Mouse (Mus musculus): Measurements from ENCODE around the gene Rps19. TPM values are rescaled to one million over a fixed set of nuclear protein-coding genes. Genes with fewer than 3 reads are reported as not detected.
A peak's percentile ranks its signal among the peaks of the same experiment; 100 is the strongest.

The Rps19 gene
- polyA plus RNA-seq, 1 experiment from 2014 or later, result 2,235 TPM

GRCm38 (mm10) chr7:24918763-24919323 is 34.7 kb downstream of the Rps19 start:
- WGBS, result 91% methylated on average over 20 of the region's 20 CpGs
- Histone ChIP-seq H3K36me3 (replicated peaks) (peaks cover 77% of the 10 kb centered on the region), H3K9me3 (no peaks in the 10 kb centered on the region), H3K27me3 (replicated peaks; ENCODE audit: low read depth, poor library complexity, severe bottlenecking) (no peaks in the 10 kb centered on the region), H3K4me1 (peaks cover 11% of the 10 kb centered on the region; the same call in 1 of the 2 replicates), H3K27ac (replicated peaks) (no peak overlapping the region), H3K4me3 (no peak overlapping the region)
- no peak for DNase-seq (ENCODE audit: low spot score)

DNA sequence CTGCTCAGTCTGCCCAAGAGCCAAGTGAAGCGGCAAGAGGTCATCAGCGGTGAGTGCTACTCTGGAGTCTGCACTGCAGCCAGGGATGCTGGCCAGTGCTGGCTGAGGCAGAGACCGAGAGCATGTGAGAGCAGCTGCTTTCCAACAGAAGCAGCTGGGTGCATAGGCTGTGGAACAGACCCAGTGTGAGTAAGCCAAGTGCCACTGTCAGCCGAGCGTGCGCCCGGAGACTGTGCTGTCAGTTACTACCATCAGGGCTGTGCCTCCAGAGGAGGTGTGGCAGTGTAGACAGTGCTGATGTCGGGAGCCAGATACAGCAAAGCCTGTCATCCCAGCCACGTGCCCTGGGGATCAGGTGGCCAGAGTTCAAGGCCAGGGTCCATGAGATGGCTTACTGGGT is 35.6 kb downstream of the Rps19 start:
- no peak for DNase-seq (ENCODE audit: low spot score)
- Histone ChIP-seq H3K27ac (replicated peaks) (no peak overlapping the region), H3K27me3 (replicated peaks; ENCODE audit: low read depth, poor library complexity, severe bottlenecking) (no peaks in the 10 kb centered on the region), H3K36me3 (replicated peaks) (peaks cover 86% of the 10 kb centered on the region), H3K9me3 (peaks cover 3% of the 10 kb centered on the region; the same call in 1 of the 2 replicates), H3K4me1 (peaks cover 11% of the 10 kb centered on the region; the same call in 1 of the 2 replicates), H3K4me3 (no peak overlapping the region)
- WGBS, result 90% methylated on average over 9 of the region's 9 CpGs

- 52% methylated on average over 6 of the region's 6 CpGs for WGBS
- DNase-seq (ENCODE audit: low spot score), result no peak
- peaks cover 89% of the 10 kb centered on the region for H3K27me3 ChIP-seq (replicated peaks; ENCODE audit: low read depth, poor library complexity, severe bottlenecking)
- H3K36me3 ChIP-seq (replicated peaks), result peaks cover 23% of the 10 kb centered on the region
- no peak overlapping the region for H3K4me3 ChIP-seq
- H3K27ac ChIP-seq (replicated peaks), result no peak overlapping the region
- no peaks in the 10 kb centered on the region for H3K9me3 ChIP-seq
- H3K4me1 ChIP-seq, result peaks cover 54% of the 10 kb centered on the region
These were observed 46.3 kb downstream of the Rps19 start for GRCm38 (mm10) chr7:24930475-24930874.

DNA sequence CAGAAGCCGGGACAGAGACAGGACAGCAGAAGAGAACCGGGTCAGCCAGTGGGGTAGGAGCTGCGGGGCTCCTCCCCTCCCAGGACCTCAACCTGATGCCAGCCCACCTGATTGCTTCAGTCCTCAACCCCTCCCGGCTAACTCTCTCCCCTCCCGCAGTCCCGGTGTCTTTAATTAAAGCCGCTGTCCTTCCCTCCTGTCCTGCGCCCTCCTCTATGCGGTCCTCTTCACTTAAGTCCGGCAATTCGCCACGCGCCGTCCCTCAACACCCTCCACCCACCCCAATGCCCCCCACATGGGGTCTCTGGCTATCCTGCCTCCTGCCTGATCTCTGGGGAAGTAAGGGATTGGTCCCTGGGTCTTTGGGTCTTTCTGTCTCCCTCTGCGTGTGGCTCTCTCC is 47.5 kb downstream of the Rps19 start:
- H3K4me3 ChIP-seq, result peak overlapping the region; percentile 27
- H3K27ac ChIP-seq (replicated peaks), result no peak overlapping the region
- peaks cover 100% of the 10 kb centered on the region for H3K27me3 ChIP-seq (replicated peaks; ENCODE audit: low read depth, poor library complexity, severe bottlenecking)
- H3K9me3 ChIP-seq, result no peaks in the 10 kb centered on the region
- H3K4me1 ChIP-seq, result peaks cover 54% of the 10 kb centered on the region
- no peak for DNase-seq (ENCODE audit: low spot score)
- WGBS, result under 1% methylated on average over 15 of the region's 15 CpGs
- H3K36me3 ChIP-seq (replicated peaks), result peaks cover 11% of the 10 kb centered on the region

Other genes starting within 250 kb of the Rps19 start
- 1.1 and 1.5 TPM in 2 replicates for gene Lypd3, start 247.8 kb upstream of the Rps19 start, polyA plus RNA-seq (2016; fragmentation: Nextera tagmentation; extraction: Ambion mirVana)
- not detected in 2 replicates for gene Tex101, start 207.7 kb upstream of the Rps19 start, polyA plus RNA-seq (2016; fragmentation: Nextera tagmentation; extraction: Ambion mirVana)
- gene BC049730, start 175.1 kb upstream of the Rps19 start, polyA plus RNA-seq (2016; fragmentation: Nextera tagmentation; extraction: Ambion mirVana), result not detected in 2 replicates
- not detected in 2 replicates for gene Gm4763, start 157.5 kb upstream of the Rps19 start, polyA plus RNA-seq (2016; fragmentation: Nextera tagmentation; extraction: Ambion mirVana)
- gene Cd177, start 124.1 kb upstream of the Rps19 start, polyA plus RNA-seq (2016; fragmentation: Nextera tagmentation; extraction: Ambion mirVana), result 0.06 TPM in 1 of 2 replicates, not detected in the other
- 0.14 TPM in 1 of 2 replicates, not detected in the other for gene Ceacam10, start 107.2 kb upstream of the Rps19 start, polyA plus RNA-seq (2016; fragmentation: Nextera tagmentation; extraction: Ambion mirVana)
- 14.4 and 18.5 TPM in 2 replicates for gene Gm9844, start 22.2 kb upstream of the Rps19 start, polyA plus RNA-seq (2016; fragmentation: Nextera tagmentation; extraction: Ambion mirVana)
- not detected in 2 replicates for gene Lypd4, start 14.4 kb upstream of the Rps19 start, polyA plus RNA-seq (2016; fragmentation: Nextera tagmentation; extraction: Ambion mirVana)
- not detected in 2 replicates for gene Dmrtc2, start 14.3 kb upstream of the Rps19 start, polyA plus RNA-seq (2016; fragmentation: Nextera tagmentation; extraction: Ambion mirVana)
- 0.26 and 0.40 TPM in 2 replicates for gene Cd79a, start 13.0 kb downstream of the Rps19 start, polyA plus RNA-seq (2016; fragmentation: Nextera tagmentation; extraction: Ambion mirVana)
- 79.9 and 87.0 TPM in 2 replicates for gene Arhgef1, start 18.5 kb downstream of the Rps19 start, polyA plus RNA-seq (2016; fragmentation: Nextera tagmentation; extraction: Ambion mirVana)
- 0.17 TPM in 1 of 2 replicates, not detected in the other for gene Gm4881, start 60.1 kb downstream of the Rps19 start, polyA plus RNA-seq (2016; fragmentation: Nextera tagmentation; extraction: Ambion mirVana)
- gene Rabac1, start 88.4 kb downstream of the Rps19 start, polyA plus RNA-seq (2016; fragmentation: Nextera tagmentation; extraction: Ambion mirVana), result 69.5 and 76.1 TPM in 2 replicates
- 4.4 and 5.4 TPM in 2 replicates for gene Atp1a3, start 121.6 kb downstream of the Rps19 start, polyA plus RNA-seq (2016; fragmentation: Nextera tagmentation; extraction: Ambion mirVana)
- 4.5 and 5.1 TPM in 2 replicates for gene Grik5, start 188.0 kb downstream of the Rps19 start, polyA plus RNA-seq (2016; fragmentation: Nextera tagmentation; extraction: Ambion mirVana)
- 44.4 and 45.8 TPM in 2 replicates for gene Zfp574, start 188.2 kb downstream of the Rps19 start, polyA plus RNA-seq (2016; fragmentation: Nextera tagmentation; extraction: Ambion mirVana)